Mouse (Mus musculus): ENCODE measurements around the gene Pard6a. TPM values are rescaled to one million over a fixed set of nuclear protein-coding genes. Genes with fewer than 3 reads are reported as not detected.
A peak's percentile ranks its signal among the peaks of the same experiment; 100 is the strongest.

Gene Pard6a
- total and polyA plus RNA-seq, 2 experiments from 2014 or later: 73.4 to 99.3 TPM

- H3K9ac ChIP-seq (replicated peaks; ENCODE audit: low read length, poor library complexity, severe bottlenecking): no peak overlapping the region
- TF ChIP-seq CTCF (IDR thresholded peaks at IDR 0.05): no peak
- H3K4me3 ChIP-seq (ENCODE audit: low read depth, low read length): no peak overlapping the region
- H3K27ac ChIP-seq (ENCODE audit: low read depth, low read length): no peak overlapping the region
- no peak for ATAC-seq (ENCODE audit: low FRiP score)
- no peaks in the 10 kb centered on the region for H3K27me3 ChIP-seq (ENCODE audit: insufficient read depth, low read length)
- H3K9me3 ChIP-seq (ENCODE audit: low read length): no peaks in the 10 kb centered on the region
- no peak overlapping the region for H3K4me2 ChIP-seq (ENCODE audit: low read depth, low read length, poor library complexity, severe bottlenecking)
- H3K36me3 ChIP-seq (ENCODE audit: insufficient read depth, low read length): peaks cover 12% of the 10 kb centered on the region
- peaks cover 7% of the 10 kb centered on the region for H3K4me1 ChIP-seq (ENCODE audit: insufficient read depth, low read length)
- 95% methylated on average over 11 of the region's 11 CpGs for WGBS
- no peak for DNase-seq (ENCODE audit: low spot score)
These were observed 8.3 kb upstream of the Pard6a start for GRCm38 (mm10) chr8:105692449-105693182.

- H3K4me1 ChIP-seq (ENCODE audit: insufficient read depth, low read length): peaks cover 7% of the 10 kb centered on the region
- H3K36me3 ChIP-seq (ENCODE audit: insufficient read depth, low read length): peaks cover 21% of the 10 kb centered on the region
- H3K9me3 ChIP-seq (ENCODE audit: low read length): no peaks in the 10 kb centered on the region
- TF ChIP-seq CTCF (IDR thresholded peaks at IDR 0.05): no peak
- peak overlapping the region; percentile 81 for H3K4me2 ChIP-seq (ENCODE audit: low read depth, low read length, poor library complexity, severe bottlenecking)
- H3K4me3 ChIP-seq (ENCODE audit: low read depth, low read length): peak overlapping the region; percentile 71
- 1% methylated on average over 17 of the region's 30 CpGs for WGBS
- H3K27me3 ChIP-seq (ENCODE audit: insufficient read depth, low read length): no peaks in the 10 kb centered on the region
- DNase-seq (ENCODE audit: low spot score) (peak; percentile 79), ATAC-seq (ENCODE audit: low FRiP score) (peak; percentile 71)
- peak overlapping the region; percentile 94 for H3K9ac ChIP-seq (replicated peaks; ENCODE audit: low read length, poor library complexity, severe bottlenecking)
- peak overlapping the region; percentile 91 for H3K27ac ChIP-seq (ENCODE audit: low read depth, low read length)
These were observed 7.3 kb upstream of the Pard6a start for GRCm38 (mm10) chr8:105693648-105694047.

- peaks cover 24% of the 10 kb centered on the region for H3K36me3 ChIP-seq (ENCODE audit: insufficient read depth, low read length)
- H3K4me2 ChIP-seq (ENCODE audit: low read depth, low read length, poor library complexity, severe bottlenecking): peak overlapping the region; percentile 81
- H3K27me3 ChIP-seq (ENCODE audit: insufficient read depth, low read length): no peaks in the 10 kb centered on the region
- TF ChIP-seq CTCF (IDR thresholded peaks at IDR 0.05): peak; percentile 56
- no peaks in the 10 kb centered on the region for H3K9me3 ChIP-seq (ENCODE audit: low read length)
- DNase-seq (ENCODE audit: low spot score): peak; percentile 71
- WGBS: 5% methylated on average over 31 of the region's 40 CpGs
- H3K4me3 ChIP-seq (ENCODE audit: low read depth, low read length): peak overlapping the region; percentile 71
- peak overlapping the region; percentile 91 for H3K27ac ChIP-seq (ENCODE audit: low read depth, low read length)
- peaks cover 7% of the 10 kb centered on the region for H3K4me1 ChIP-seq (ENCODE audit: insufficient read depth, low read length)
- peak; percentile 73 for ATAC-seq (ENCODE audit: low FRiP score)
- H3K9ac ChIP-seq (replicated peaks; ENCODE audit: low read length, poor library complexity, severe bottlenecking): peak overlapping the region; percentile 94
These were observed 6.7 kb upstream of the Pard6a start for GRCm38 (mm10) chr8:105694051-105694799.

- H3K27ac ChIP-seq (ENCODE audit: low read depth, low read length): peak overlapping the region; percentile 91
- peak overlapping the region; percentile 94 for H3K9ac ChIP-seq (replicated peaks; ENCODE audit: low read length, poor library complexity, severe bottlenecking)
- DNase-seq (ENCODE audit: low spot score): no peak
- WGBS: 80% methylated on average over 30 of the region's 30 CpGs
- no peaks in the 10 kb centered on the region for H3K9me3 ChIP-seq (ENCODE audit: low read length)
- H3K4me3 ChIP-seq (ENCODE audit: low read depth, low read length): peak overlapping the region; percentile 71
- no peak for TF ChIP-seq CTCF (IDR thresholded peaks at IDR 0.05)
- H3K36me3 ChIP-seq (ENCODE audit: insufficient read depth, low read length): peaks cover 26% of the 10 kb centered on the region
- H3K4me1 ChIP-seq (ENCODE audit: insufficient read depth, low read length): peaks cover 12% of the 10 kb centered on the region
- no peaks in the 10 kb centered on the region for H3K27me3 ChIP-seq (ENCODE audit: insufficient read depth, low read length)
- ATAC-seq (ENCODE audit: low FRiP score): no peak
- H3K4me2 ChIP-seq (ENCODE audit: low read depth, low read length, poor library complexity, severe bottlenecking): peak overlapping the region; percentile 81
These were observed 5.7 kb upstream of the Pard6a start for GRCm38 (mm10) chr8:105695080-105695780.

- TF ChIP-seq CTCF (IDR thresholded peaks at IDR 0.05): no peak
- no peak overlapping the region for H3K4me2 ChIP-seq (ENCODE audit: low read depth, low read length, poor library complexity, severe bottlenecking)
- peaks cover 26% of the 10 kb centered on the region for H3K36me3 ChIP-seq (ENCODE audit: insufficient read depth, low read length)
- H3K27ac ChIP-seq (ENCODE audit: low read depth, low read length): no peak overlapping the region
- H3K27me3 ChIP-seq (ENCODE audit: insufficient read depth, low read length): no peaks in the 10 kb centered on the region
- WGBS: 90% methylated on average over 17 of the region's 17 CpGs
- no peak overlapping the region for H3K9ac ChIP-seq (replicated peaks; ENCODE audit: low read length, poor library complexity, severe bottlenecking)
- peaks cover 16% of the 10 kb centered on the region for H3K4me1 ChIP-seq (ENCODE audit: insufficient read depth, low read length)
- no peak overlapping the region for H3K4me3 ChIP-seq (ENCODE audit: low read depth, low read length)
- no peaks in the 10 kb centered on the region for H3K9me3 ChIP-seq (ENCODE audit: low read length)
- no peak for ATAC-seq (ENCODE audit: low FRiP score)
- no peak for DNase-seq (ENCODE audit: low spot score)
These were observed 3.7 kb upstream of the Pard6a start for GRCm38 (mm10) chr8:105697196-105697780.
